Mouse (Mus musculus): Measurements from ENCODE around the gene Serp2. TPM values are rescaled to one million over a fixed set of nuclear protein-coding genes. Genes with fewer than 3 reads are reported as not detected.

The Serp2 gene
- total RNA-seq, 2 experiments from 2014 or later: 0.64 TPM; not detected in 1

GRCm38 (mm10) chr14:76508701-76509100, 48.0 kb downstream of the Serp2 start:
- Histone ChIP-seq H3K4me3 (no peak overlapping the region), H3K27ac (0 out of 2 replicates have a peak overlapping the region, but pooled peaks have one; percentile 2)
- intact Hi-C loops (cut with DNase I): loop anchor here (5.0 kb wide), 2 partner anchors 104 to 239 kb away; no protein-coding TSS in a partner anchor
- TF ChIP-seq CTCF (IDR thresholded peaks at IDR 0.05): no peak
- DNase-seq: no peak

GRCm38 (mm10) chr14:76507804-76508500, 48.7 kb downstream of the Serp2 start:
- no peak for DNase-seq
- intact Hi-C loops (cut with DNase I): loop anchor here (5.0 kb wide), 2 partner anchors 104 to 239 kb away; no protein-coding TSS in a partner anchor
- H3K27ac ChIP-seq: no peak overlapping the region
- TF ChIP-seq CTCF (IDR thresholded peaks at IDR 0.05): no peak
- H3K4me3 ChIP-seq: peak overlapping the region; percentile 83

GRCm38 (mm10) chr14:76507357-76507756, 49.3 kb downstream of the Serp2 start:
- intact Hi-C loops (cut with DNase I): loop anchor here (5.0 kb wide), 2 partner anchors 105 to 240 kb away; no protein-coding TSS in a partner anchor
- H3K4me3 ChIP-seq: peak overlapping the region; percentile 83
- no peak overlapping the region for H3K27ac ChIP-seq
- DNase-seq: no peak
- no peak for TF ChIP-seq CTCF (IDR thresholded peaks at IDR 0.05)

- no peak for TF ChIP-seq CTCF (IDR thresholded peaks at IDR 0.05)
- intact Hi-C loops (cut with DNase I): loop anchor here (5.0 kb wide), 2 partner anchors 106 to 241 kb away; no protein-coding TSS in a partner anchor
- H3K27ac ChIP-seq: peak overlapping the region; percentile 96
- peak; percentile 45 for DNase-seq
- peak overlapping the region; percentile 83 for H3K4me3 ChIP-seq
Observed at GRCm38 (mm10) chr14:76506425-76507205, 50.1 kb downstream of the Serp2 start.

GRCm38 (mm10) chr14:76505439-76506220, 51.1 kb downstream of the Serp2 start:
- H3K27ac ChIP-seq: peak overlapping the region; percentile 96
- intact Hi-C loops (cut with DNase I): loop anchor here (5.0 kb wide), 2 partner anchors 107 to 242 kb away; no protein-coding TSS in a partner anchor
- TF ChIP-seq CTCF (IDR thresholded peaks at IDR 0.05): no peak

GRCm38 (mm10) chr14:76505101-76505438, 51.6 kb downstream of the Serp2 start:
- intact Hi-C loops (cut with DNase I): loop anchor here (5.0 kb wide), 2 partner anchors 107 to 242 kb away; no protein-coding TSS in a partner anchor

More at GRCm38 (mm10) chr14:76505439-76506220, 51.1 kb downstream of the Serp2 start:
- DNase-seq: peak; percentile 88
- H3K4me3 ChIP-seq: peak overlapping the region; percentile 83

GRCm38 (mm10) chr14:76504121-76504737, 52.5 kb downstream of the Serp2 start:
- TF ChIP-seq CTCF (IDR thresholded peaks at IDR 0.05): peak; percentile 36
- H3K4me3 ChIP-seq: peak overlapping the region; percentile 83
- peak overlapping the region; percentile 96 for H3K27ac ChIP-seq
- DNase-seq: peak; percentile 96
- intact Hi-C loops (cut with DNase I): loop anchor here (1.0 to 5.0 kb wide), 2 partner anchors 258 to 372 kb away; no protein-coding TSS in a partner anchor

More at GRCm38 (mm10) chr14:76505101-76505438, 51.6 kb downstream of the Serp2 start:
- H3K27ac ChIP-seq: peak overlapping the region; percentile 96
- peak overlapping the region; percentile 83 for H3K4me3 ChIP-seq
- DNase-seq: no peak
- no peak for TF ChIP-seq CTCF (IDR thresholded peaks at IDR 0.05)

GRCm38 (mm10) chr14:76503231-76503851, 53.3 kb downstream of the Serp2 start:
- no peak for DNase-seq
- Histone ChIP-seq H3K4me3 (peak overlapping the region; percentile 83), H3K27ac (peak overlapping the region; percentile 96)
- peak; percentile 72 for TF ChIP-seq CTCF (IDR thresholded peaks at IDR 0.05)
- intact Hi-C loops (cut with DNase I): loop anchor here (2.0 to 5.0 kb wide), 2 partner anchors 259 to 505 kb away; no protein-coding TSS in a partner anchor

GRCm38 (mm10) chr14:76500036-76500435, 56.7 kb downstream of the Serp2 start:
- Histone ChIP-seq H3K27ac (no peak overlapping the region), H3K4me3 (no peak overlapping the region)
- intact Hi-C loops (cut with DNase I): loop anchor here (5.0 kb wide), 1 partner anchor 262 kb away; no protein-coding TSS in a partner anchor
- DNase-seq: no peak
- no peak for TF ChIP-seq CTCF (IDR thresholded peaks at IDR 0.05)

GRCm38 (mm10) chr14:76499492-76499891, 57.2 kb downstream of the Serp2 start:
- Histone ChIP-seq H3K27ac (no peak overlapping the region), H3K4me3 (no peak overlapping the region)
- DNase-seq: no peak
- TF ChIP-seq CTCF (IDR thresholded peaks at IDR 0.05): no peak
- intact Hi-C loops (cut with DNase I): no loop called here

GRCm38 (mm10) chr14:76498210-76498609, 58.5 kb downstream of the Serp2 start:
- intact Hi-C loops (cut with DNase I): no loop called here
- Histone ChIP-seq H3K4me3 (no peak overlapping the region), H3K27ac (no peak overlapping the region)
- TF ChIP-seq CTCF (IDR thresholded peaks at IDR 0.05): no peak
- DNase-seq: no peak

Data from gastrocnemius, adult 2 months (tissue).